Mouse (Mus musculus) skeletal muscle tissue, adult 2 months (tissue): Measurements from ENCODE around the gene Zbtb16.

Experiments used
- DNase-seq: peaks from one replicate; pipeline ENCODE4 v3.0.0-alpha.2; 2012; ENCODE audit warnings: low read depth, low spot score

Gene Zbtb16

GRCm38 (mm10) chr9:48646781-48647647 is 189.0 kb downstream of the Zbtb16 start:
- DNase-seq = no peak

GRCm38 (mm10) chr9:48646251-48646650 is 189.8 kb downstream of the Zbtb16 start:
- DNase-seq = peak; percentile 83

- DNase-seq = no peak
These were observed 190.3 kb downstream of the Zbtb16 start for GRCm38 (mm10) chr9:48645648-48646126.

- DNase-seq = no peak
These were observed 190.9 kb downstream of the Zbtb16 start for GRCm38 (mm10) chr9:48644926-48645647.

GRCm38 (mm10) chr9:48644376-48644775 is 191.6 kb downstream of the Zbtb16 start:
- no peak for DNase-seq

GRCm38 (mm10) chr9:48641636-48642035 is 194.4 kb downstream of the Zbtb16 start:
- DNase-seq = no peak

GRCm38 (mm10) chr9:48640881-48641280 is 195.1 kb downstream of the Zbtb16 start:
- no peak for DNase-seq

- DNase-seq = no peak
These were observed 197.7 kb downstream of the Zbtb16 start for GRCm38 (mm10) chr9:48638176-48638803.

GRCm38 (mm10) chr9:48637161-48637560 is 198.9 kb downstream of the Zbtb16 start:
- DNase-seq = no peak

- DNase-seq = no peak
These were observed 200.3 kb downstream of the Zbtb16 start for GRCm38 (mm10) chr9:48635576-48636350.

- DNase-seq = no peak
These were observed 202.9 kb downstream of the Zbtb16 start for GRCm38 (mm10) chr9:48633147-48633546.

- DNase-seq = no peak
These were observed 216.8 kb downstream of the Zbtb16 start for GRCm38 (mm10) chr9:48619268-48619667.

- peak; percentile 87 for DNase-seq
These were observed 217.4 kb downstream of the Zbtb16 start for GRCm38 (mm10) chr9:48618589-48618988.

GRCm38 (mm10) chr9:48618111-48618510 is 217.9 kb downstream of the Zbtb16 start:
- peak; percentile 83 for DNase-seq

GRCm38 (mm10) chr9:48617511-48618010 is 218.5 kb downstream of the Zbtb16 start:
- DNase-seq = no peak

- no peak for DNase-seq
These were observed 222.8 kb downstream of the Zbtb16 start for GRCm38 (mm10) chr9:48613221-48613620.

GRCm38 (mm10) chr9:48612542-48612941 is 223.5 kb downstream of the Zbtb16 start:
- DNase-seq = peak; percentile 83

- DNase-seq = no peak
These were observed 225.0 kb downstream of the Zbtb16 start for GRCm38 (mm10) chr9:48611032-48611431.

GRCm38 (mm10) chr9:48609734-48610133 is 226.3 kb downstream of the Zbtb16 start:
- DNase-seq = no peak

GRCm38 (mm10) chr9:48607417-48607816 is 228.6 kb downstream of the Zbtb16 start:
- DNase-seq = no peak

GRCm38 (mm10) chr9:48606171-48606570 is 229.9 kb downstream of the Zbtb16 start:
- peak; percentile 72 for DNase-seq
